Mouse (Mus musculus) liver, adult 2 months (tissue): ENCODE results near the gene Hc.
A peak's percentile ranks its signal among the peaks of the same experiment; 100 is the strongest.

Experiments used
- CTCF ChIP-seq: fragments of 200-500 bp; IDR thresholded peaks from 2 replicates; pipeline ENCODE4 v1.5.1; 2011; ENCODE audit warnings: low read depth, low read length, control low read depth
- POLR2A ChIP-seq: fragments of 200-500 bp; IDR thresholded peaks from 2 replicates; pipeline ENCODE4 v1.6.1; 2011; ENCODE audit warnings: low read length, control low read depth; ENCODE audit not compliant: insufficient read depth; ENCODE audit errors: extremely low read depth

- TF ChIP-seq POLR2A: no peak
- TF ChIP-seq CTCF: peak; percentile 70
These were observed 12.4 kb downstream of the Hc start for GRCm38 (mm10) chr2:35048851-35049250.
